Mouse (Mus musculus) gastrocnemius, adult 2 months (tissue): ENCODE data around the gene Id4. TPM values are rescaled to one million over a fixed set of nuclear protein-coding genes. Genes with fewer than 3 reads are reported as not detected.

Experiments used
- DNase-seq: peaks from one replicate; pipeline ENCODE4 v3.0.0; 2022
- H3K27ac ChIP-seq: fragments of 200-600 bp; 2 replicates; pipeline ENCODE4 v1.8.1; 2022; ENCODE audit warnings: mild to moderate bottlenecking
- H3K4me3 ChIP-seq: fragments of 200-600 bp; 2 replicates; pipeline ENCODE4 v1.8.1; 2022; ENCODE audit warnings: mild to moderate bottlenecking, moderate library complexity
- CTCF ChIP-seq: fragments of 200-600 bp; IDR thresholded peaks from 2 replicates; pipeline ENCODE4 v1.8.1; 2022; ENCODE audit warnings: antibody characterized with exemption, mild to moderate bottlenecking, moderate library complexity
- intact Hi-C: fragments of 180-260 bp; cut with DNase I; formaldehyde crosslinking; loops from one replicate; pipeline ENCODE4 v1.15.1; 2025
- total RNA-seq, 2 experiments: library from RNA; stranded (reverse); gene quantifications; 2 replicates each; pipeline ENCODE4 v1.2.3; 2021

Gene Id4
- total RNA-seq, 2 experiments from 2014 or later = 0.59 to 0.70 TPM

GRCm38 (mm10) chr13:48262451-48262969 is 1.5 kb downstream of the Id4 start:
- intact Hi-C loops = no loop called here
- Histone ChIP-seq H3K27ac (peak overlapping the region; percentile 79), H3K4me3 (peak overlapping the region; percentile 88)
- TF ChIP-seq CTCF = no peak
- peak; percentile 34 for DNase-seq

GRCm38 (mm10) chr13:48265029-48265428 is 4.0 kb downstream of the Id4 start:
- Histone ChIP-seq H3K4me3 (no peak overlapping the region), H3K27ac (no peak overlapping the region)
- DNase-seq = no peak
- intact Hi-C loops = no loop called here
- TF ChIP-seq CTCF = no peak

GRCm38 (mm10) chr13:48273451-48274069 is 12.5 kb downstream of the Id4 start:
- Histone ChIP-seq H3K27ac (no peak overlapping the region), H3K4me3 (peak overlapping the region; percentile 58)
- DNase-seq = peak; percentile 40
- intact Hi-C loops = loop anchor here (2.0 to 5.0 kb wide), 3 partner anchors 36 to 606 kb away; no protein-coding TSS in a partner anchor
- peak; percentile 86 for TF ChIP-seq CTCF

GRCm38 (mm10) chr13:48274107-48274506 is 13.1 kb downstream of the Id4 start:
- intact Hi-C loops = loop anchor here (5.0 kb wide), 2 partner anchors 37 to 607 kb away; no protein-coding TSS in a partner anchor
- Histone ChIP-seq H3K4me3 (no peak overlapping the region), H3K27ac (no peak overlapping the region)
- no peak for TF ChIP-seq CTCF
- DNase-seq = no peak

GRCm38 (mm10) chr13:48276981-48277380 is 16.0 kb downstream of the Id4 start:
- intact Hi-C loops = no loop called here

GRCm38 (mm10) chr13:48284426-48284825 is 23.4 kb downstream of the Id4 start:
- intact Hi-C loops = no loop called here
- no peak for DNase-seq
- H3K27ac ChIP-seq = no peak overlapping the region
- H3K4me3 ChIP-seq = no peak overlapping the region
- no peak for TF ChIP-seq CTCF

More at GRCm38 (mm10) chr13:48276981-48277380, 16.0 kb downstream of the Id4 start:
- no peak overlapping the region for H3K4me3 ChIP-seq
- DNase-seq = no peak
- TF ChIP-seq CTCF = no peak
- H3K27ac ChIP-seq = no peak overlapping the region

- no peak overlapping the region for H3K4me3 ChIP-seq
- DNase-seq = no peak
- H3K27ac ChIP-seq = no peak overlapping the region
- intact Hi-C loops = no loop called here
- no peak for TF ChIP-seq CTCF
Measured at GRCm38 (mm10) chr13:48284918-48285693, 24.1 kb downstream of the Id4 start.

GRCm38 (mm10) chr13:48290427-48290826 is 29.4 kb downstream of the Id4 start:
- DNase-seq = no peak
- TF ChIP-seq CTCF = no peak
- intact Hi-C loops = no loop called here
- Histone ChIP-seq H3K27ac (no peak overlapping the region), H3K4me3 (no peak overlapping the region)

- intact Hi-C loops = no loop called here
- DNase-seq = no peak
- H3K4me3 ChIP-seq = no peak overlapping the region
- TF ChIP-seq CTCF = no peak
- no peak overlapping the region for H3K27ac ChIP-seq
Measured at GRCm38 (mm10) chr13:48314500-48314899, 53.5 kb downstream of the Id4 start.
